Mouse (Mus musculus): ENCODE results near the gene Socs7.

- no peak for TF ChIP-seq POLR2A (IDR thresholded peaks at IDR 0.05; ENCODE audit: extremely low read depth, insufficient read depth, low read length)
- TF ChIP-seq CTCF (IDR thresholded peaks at IDR 0.05; ENCODE audit: low read depth, low read length) = no peak
These were observed 41.3 kb downstream of the Socs7 start for GRCm38 (mm10) chr11:97403614-97404183.

Measured in liver, adult 2 months (tissue).